ENCODE assay signal across 18 mouse cellular contexts in the genomic region with DNA sequence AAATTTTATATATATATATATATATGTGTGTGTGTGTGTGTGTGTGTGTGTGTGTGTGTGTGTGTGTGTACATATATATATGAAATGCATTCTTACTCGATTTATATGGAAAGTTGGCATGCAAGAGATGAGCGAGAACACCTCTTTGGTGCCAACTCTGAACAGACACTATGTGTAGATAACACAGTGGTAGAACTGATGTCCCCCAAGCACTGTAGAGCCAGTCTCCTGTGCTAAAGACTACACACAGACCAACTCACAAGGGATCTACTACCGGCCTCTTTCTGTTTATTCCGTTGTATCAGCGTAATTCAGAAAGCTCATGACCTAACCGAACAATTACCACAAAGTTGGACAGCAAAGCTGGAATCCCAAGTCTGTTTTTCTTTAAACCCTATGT. TPM values are rescaled to one million over a fixed set of nuclear protein-coding genes. Genes with fewer than 3 reads are reported as not detected.
DNase-seq lines count a peak whose midpoint lies in the region; ATAC-seq lines count a peak whose summit lies in the region.
"Had no signal": no experiment of that assay in that cellular context is flagged by ENCODE, and none has a peak within 500 bp of the region (broad histone marks: within the 10 kb centered on the region; RNA-seq: fewer than 3 reads in every experiment).

No protein-coding gene starts in this region.

- peak; percentile 84 for ATAC-seq in megakaryocyte progenitor cell, adult 5-6 weeks (replicated peaks; ENCODE audit: poor library complexity)
- ATAC-seq in megakaryocyte-erythroid progenitor cell, adult 5-6 weeks (replicated peaks; ENCODE audit: low FRiP score, low TSS enrichment, poor library complexity, severe bottlenecking): peak; percentile 75
- ATAC-seq: activated CD4-positive, CD25-positive, alpha-beta regulatory T cell, adult 4 months; CD4-positive, CD25-positive, alpha-beta regulatory T cell, adult 4 months; Patski had no signal

- no peak for DNase-seq in frontal cortex, postnatal 36 days (ENCODE audit: low spot score in 2 of 2)
- DNase-seq in lung, adult 18-20 months: no peak
- DNase-seq: adrenal gland, adult 2 months; adrenal gland, adult 8-10 months; adrenal gland, postnatal 10 days; adrenal gland, postnatal 14 days; adrenal gland, postnatal 25 days; adrenal gland, postnatal 36 days; B cell, adult 2 months; cerebellum, adult 11 months; cerebellum, adult 11-12 months; cerebellum, adult 18-20 months had no signal

RNA-seq across cellular contexts. Expression of gene Ankrd55, which starts 6.2 kb away (rescaled TPM):
- not detected in 2 replicates for total RNA-seq in megakaryocyte progenitor cell, adult 5-6 weeks (2015)
- not detected in 2 replicates for total RNA-seq in megakaryocyte progenitor cell, adult 5-6 weeks (2017)
- total RNA-seq in megakaryocyte-erythroid progenitor cell, adult 5-6 weeks (2014; fragmentation: Nextera tagmentation): not detected in 2 replicates
- not detected in 2 replicates for total RNA-seq in megakaryocyte-erythroid progenitor cell, adult 5-6 weeks (2017)
- total RNA-seq: MEL had no signal
